Mouse (Mus musculus): Measurements from ENCODE around the gene Atg2b. TPM values are rescaled to one million over a fixed set of nuclear protein-coding genes. Genes with fewer than 3 reads are reported as not detected.

Atg2b gene
- 13.4 and 14.1 TPM in 2 replicates for polyA plus RNA-seq (2012; rRNA removed)

GRCm38 (mm10) chr12:105685001-105685691, at the start of gene Atg2b:
Atg2b (minus strand) TSS chr12:105685211.

GRCm38 (mm10) chr12:105705799-105706487, 20.9 kb upstream of the Atg2b start, which contains the start of gene Ak7:
Ak7 (plus strand) TSS chr12:105705976.

GRCm38 (mm10) chr12:105683933-105684901, 794 bp downstream of the Atg2b start, which contains the start of gene Gskip:
Gskip (plus strand) TSS chr12:105684829.

GRCm38 (mm10) chr12:105602581-105603210, 82.3 kb downstream of the Atg2b start, which contains the start of gene Bdkrb1:
Bdkrb1 (plus strand) TSS chr12:105603085.

Other genes starting within 250 kb of the Atg2b start
- gene D430019H16Rik, start 231.4 kb downstream of the Atg2b start, polyA plus RNA-seq (2012; rRNA removed): 0.18 and 0.28 TPM in 2 replicates
- 0.01 and 0.06 TPM in 2 replicates for gene Bdkrb2, start 122.0 kb downstream of the Atg2b start, polyA plus RNA-seq (2012; rRNA removed)
- gene Bdkrb1, start 82.1 kb downstream of the Atg2b start, polyA plus RNA-seq (2012; rRNA removed): not detected in 2 replicates
- 4.9 and 5.5 TPM in 2 replicates for gene Gskip, start 382 bp downstream of the Atg2b start, polyA plus RNA-seq (2012; rRNA removed)
- 0.02 and 0.06 TPM in 2 replicates for gene Ak7, start 20.8 kb upstream of the Atg2b start, polyA plus RNA-seq (2012; rRNA removed)
- 56.9 and 66.3 TPM in 2 replicates for gene Papola, start 99.5 kb upstream of the Atg2b start, polyA plus RNA-seq (2012; rRNA removed)